Mouse (Mus musculus) heart, postnatal 0 days (tissue): ENCODE results near the gene Entpd2.

Experiments used
- CTCF ChIP-seq: IDR thresholded peaks from 2 replicates; pipeline ENCODE4 v1.5.1; 2016; ENCODE audit warnings: antibody characterized with exemption, control low read depth, low read depth
- EP300 ChIP-seq: IDR thresholded peaks from 2 replicates; pipeline ENCODE4 v1.6.1; 2016; ENCODE audit warnings: antibody characterized with exemption, low read depth

DNA sequence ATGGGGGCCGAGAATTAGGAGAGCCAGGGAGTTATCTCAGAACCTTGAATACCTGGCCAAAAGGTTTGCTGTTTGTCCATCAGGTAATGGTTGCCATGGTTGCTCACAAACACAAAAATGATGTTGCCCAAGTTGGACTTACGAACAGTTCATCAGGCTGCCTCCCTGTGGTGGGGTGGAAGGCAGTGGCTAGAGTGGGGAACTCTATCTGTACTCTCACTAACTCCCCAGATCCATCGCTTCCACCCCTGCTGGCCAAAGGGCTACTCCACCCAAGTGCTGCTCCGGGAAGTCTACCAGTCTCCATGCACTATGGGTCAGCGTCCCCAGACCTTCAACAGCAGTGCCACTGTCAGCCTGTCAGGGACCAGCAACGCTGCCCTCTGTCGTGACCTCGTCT is 3.4 kb downstream of the Entpd2 start, which contains the start of gene Npdc1:
- TF ChIP-seq EP300 (no peak), CTCF (no peak)
